Mouse (Mus musculus) ES-Bruce4 (cell line): ENCODE results near the gene Rbm38. TPM values are rescaled to one million over a fixed set of nuclear protein-coding genes. Genes with fewer than 3 reads are reported as not detected.

Source experiments
- H3K27ac ChIP-seq: 2 replicates; pipeline ENCODE4 v1.5.1; 2012; ENCODE audit warnings: low read length, inconsistent platforms; ENCODE audit not compliant: insufficient read depth
- H3K27me3 ChIP-seq: 2 replicates; pipeline ENCODE4 v1.6.1; 2012; ENCODE audit warnings: mild to moderate bottlenecking, low read length, inconsistent platforms; ENCODE audit not compliant: control insufficient read depth, poor library complexity, insufficient read depth, severe bottlenecking
- H3K36me3 ChIP-seq: 2 replicates; pipeline ENCODE4 v1.6.1; 2012; ENCODE audit warnings: inconsistent platforms, mild to moderate bottlenecking, low read length, moderate library complexity; ENCODE audit not compliant: control insufficient read depth, poor library complexity, insufficient read depth, severe bottlenecking
- H3K4me1 ChIP-seq: one replicate; pipeline ENCODE4 v1.8.1; 2011; ENCODE audit warnings: low read length; ENCODE audit not compliant: control insufficient read depth, insufficient read depth
- H3K4me3 ChIP-seq: 2 replicates; pipeline ENCODE4 v1.5.1; 2011; ENCODE audit warnings: low read depth, mild to moderate bottlenecking, low read length
- H3K9ac ChIP-seq: 2 replicates; pipeline ENCODE4 v1.6.1; 2012; ENCODE audit warnings: low read depth, mild to moderate bottlenecking, inconsistent platforms; ENCODE audit not compliant: poor library complexity, severe bottlenecking
- H3K9me3 ChIP-seq: replicated peaks from 2 replicates; pipeline ENCODE4 v1.6.1; 2012; ENCODE audit warnings: mild to moderate bottlenecking, low read length, inconsistent platforms; ENCODE audit not compliant: control insufficient read depth, poor library complexity, insufficient read depth, severe bottlenecking
- CTCF ChIP-seq: IDR thresholded peaks from one replicate; pipeline ENCODE4 v1.8.1; 2011; ENCODE audit warnings: low read depth, low read length
- EP300 ChIP-seq: IDR thresholded peaks from 2 replicates; pipeline ENCODE4 v1.6.1; 2011; ENCODE audit warnings: low read depth, low read length; ENCODE audit not compliant: insufficient read depth
- POLR2A ChIP-seq: IDR thresholded peaks from one replicate; pipeline ENCODE4 v1.8.1; 2011; ENCODE audit warnings: low read length; ENCODE audit not compliant: insufficient read depth
- polyA plus RNA-seq: library from polyadenylated mRNA; stranded (reverse); fragments of >200 nt; gene quantifications from 2 replicates; pipeline ENCODE4 v1.2.4, GENCODE M21; 2011; ENCODE audit warnings: low read depth; ENCODE audit not compliant: missing spikeins, insufficient read depth, insufficient read length

Rbm38 gene
- polyA plus RNA-seq, 1 experiment = 84.9 TPM

- Histone ChIP-seq H3K27ac (no peak overlapping the region), H3K4me1 (peaks cover 4% of the 10 kb centered on the region)
- TF ChIP-seq CTCF = no peak
- no peak for TF ChIP-seq POLR2A
- no peak for TF ChIP-seq EP300
These were observed 27.2 kb downstream of the Rbm38 start for GRCm38 (mm10) chr2:173047471-173047870.

DNA sequence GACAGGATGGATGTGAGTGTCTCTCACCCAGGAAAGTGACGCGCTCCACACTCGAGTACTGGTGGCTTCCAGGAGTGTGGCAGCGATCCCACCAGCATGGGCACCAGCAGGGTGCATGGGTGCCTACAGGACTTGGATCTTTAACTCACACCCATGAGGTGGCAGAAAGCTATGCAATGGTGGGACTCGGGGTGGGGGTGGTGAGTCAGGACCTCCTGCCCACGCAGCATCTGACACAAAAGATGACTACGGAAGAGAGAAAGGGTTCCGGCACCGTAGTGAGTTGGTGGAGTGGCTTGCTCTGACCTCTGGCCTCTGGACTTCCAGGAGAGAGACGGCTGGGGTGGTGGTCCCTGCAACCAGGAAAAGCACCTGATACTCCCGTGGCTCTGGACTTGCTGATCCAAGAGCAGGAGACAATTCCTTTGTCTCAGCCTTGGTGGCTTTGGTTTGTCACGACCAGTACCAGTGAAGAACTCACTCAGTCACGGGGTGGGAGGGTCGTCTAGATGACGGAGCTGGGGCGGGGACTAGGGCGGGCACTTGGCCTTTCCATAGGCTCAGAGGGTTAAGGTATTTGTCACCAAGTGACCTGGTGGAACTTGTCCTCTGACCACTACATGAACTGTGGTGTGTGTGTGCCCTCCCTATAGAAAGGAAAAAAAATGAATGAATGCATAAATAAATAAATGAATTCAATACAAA, 27.9 kb downstream of the Rbm38 start:
- no peaks in the 10 kb centered on the region for H3K36me3 ChIP-seq
- TF ChIP-seq EP300 = no peak
- TF ChIP-seq CTCF = no peak
- TF ChIP-seq POLR2A = no peak
- H3K9ac ChIP-seq = no peak overlapping the region
- H3K4me3 ChIP-seq = no peak overlapping the region
- no peaks in the 10 kb centered on the region for H3K9me3 ChIP-seq
- H3K27ac ChIP-seq = no peak overlapping the region
- peaks cover 4% of the 10 kb centered on the region for H3K4me1 ChIP-seq
- no peaks in the 10 kb centered on the region for H3K27me3 ChIP-seq

More at GRCm38 (mm10) chr2:173047471-173047870, 27.2 kb downstream of the Rbm38 start:
- no peaks in the 10 kb centered on the region for H3K36me3 ChIP-seq
- no peak overlapping the region for H3K9ac ChIP-seq
- H3K4me3 ChIP-seq = no peak overlapping the region
- no peaks in the 10 kb centered on the region for H3K9me3 ChIP-seq
- H3K27me3 ChIP-seq = no peaks in the 10 kb centered on the region

DNA sequence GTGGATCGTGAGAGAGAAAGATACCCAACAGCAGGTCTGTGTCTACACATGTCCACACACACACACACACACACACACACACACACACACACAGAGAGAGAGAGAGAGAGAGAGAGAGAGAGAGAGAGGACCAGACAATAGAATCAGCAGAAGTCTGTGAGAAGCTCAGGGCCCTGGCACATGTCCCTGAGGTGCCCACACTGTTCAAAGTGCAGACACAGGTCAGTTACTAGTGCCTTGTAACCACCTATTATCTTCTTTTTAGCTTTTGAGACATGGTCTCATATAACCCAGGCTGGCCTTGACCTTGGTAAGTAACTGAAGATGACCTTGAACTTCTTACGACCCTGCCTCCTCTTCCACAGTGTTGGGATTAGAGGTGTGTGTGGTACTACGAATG, 28.9 kb downstream of the Rbm38 start:
- TF ChIP-seq EP300 (no peak), POLR2A (no peak), CTCF (no peak)

GRCm38 (mm10) chr2:173049817-173050216, 29.5 kb downstream of the Rbm38 start:
- H3K27ac ChIP-seq = no peak overlapping the region
- peaks cover 4% of the 10 kb centered on the region for H3K4me1 ChIP-seq
- no peak for TF ChIP-seq POLR2A
- no peak for TF ChIP-seq EP300
- no peak for TF ChIP-seq CTCF

More for the DNA sequence above, 28.9 kb downstream of the Rbm38 start:
- H3K36me3 ChIP-seq = no peaks in the 10 kb centered on the region
- H3K9ac ChIP-seq = no peak overlapping the region
- H3K4me3 ChIP-seq = no peak overlapping the region
- H3K4me1 ChIP-seq = peaks cover 4% of the 10 kb centered on the region
- no peaks in the 10 kb centered on the region for H3K9me3 ChIP-seq
- H3K27me3 ChIP-seq = no peaks in the 10 kb centered on the region
- no peak overlapping the region for H3K27ac ChIP-seq

GRCm38 (mm10) chr2:173050604-173051382, 30.5 kb downstream of the Rbm38 start:
- H3K9ac ChIP-seq = no peak overlapping the region
- H3K4me3 ChIP-seq = no peak overlapping the region
- TF ChIP-seq POLR2A = no peak
- TF ChIP-seq CTCF = no peak
- TF ChIP-seq EP300 = no peak
- no peaks in the 10 kb centered on the region for H3K9me3 ChIP-seq
- peaks cover 4% of the 10 kb centered on the region for H3K4me1 ChIP-seq
- H3K36me3 ChIP-seq = no peaks in the 10 kb centered on the region
- H3K27me3 ChIP-seq = no peaks in the 10 kb centered on the region
- no peak overlapping the region for H3K27ac ChIP-seq

More at GRCm38 (mm10) chr2:173049817-173050216, 29.5 kb downstream of the Rbm38 start:
- H3K9ac ChIP-seq = no peak overlapping the region
- no peaks in the 10 kb centered on the region for H3K9me3 ChIP-seq
- H3K36me3 ChIP-seq = no peaks in the 10 kb centered on the region
- H3K27me3 ChIP-seq = no peaks in the 10 kb centered on the region
- H3K4me3 ChIP-seq = no peak overlapping the region

DNA sequence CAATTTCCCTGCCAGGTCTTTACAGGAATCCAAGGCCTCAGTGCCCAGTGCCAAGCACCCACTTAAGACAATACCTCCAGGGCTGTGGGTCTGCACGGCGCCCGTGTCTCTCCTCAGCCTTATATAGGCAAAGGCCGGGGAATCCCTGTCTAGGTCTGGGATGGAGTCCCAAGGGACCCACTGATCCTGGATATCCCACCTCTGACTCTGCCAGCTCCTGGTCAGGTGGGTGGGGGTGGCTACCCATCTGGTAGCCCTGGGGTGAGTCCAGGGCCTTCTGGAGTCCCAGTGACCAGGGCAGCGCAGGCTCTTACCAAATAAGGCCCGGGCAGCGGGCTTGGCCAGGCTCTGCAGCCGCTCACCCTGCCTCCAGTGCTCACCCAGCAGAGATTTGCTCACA, 32.6 kb downstream of the Rbm38 start:
- Histone ChIP-seq H3K9me3 (no peaks in the 10 kb centered on the region), H3K4me3 (no peak overlapping the region), H3K27me3 (no peaks in the 10 kb centered on the region), H3K9ac (no peak overlapping the region), H3K36me3 (no peaks in the 10 kb centered on the region), H3K4me1 (peaks cover 4% of the 10 kb centered on the region), H3K27ac (no peak overlapping the region)
- TF ChIP-seq POLR2A (no peak), CTCF (no peak), EP300 (no peak)
